Mouse (Mus musculus) forebrain, embryonic 16.5 days (tissue): ENCODE measurements around the gene H1fx. TPM values are rescaled to one million over a fixed set of nuclear protein-coding genes. Genes with fewer than 3 reads are reported as not detected.
A peak's percentile ranks its signal among the peaks of the same experiment; 100 is the strongest.
"Not testable (repeated sequence)": the region's sequence is repeated elsewhere in the genome, so short reads cannot be mapped to it uniquely, and the experiment has no call there.

Experiments used
- ATAC-seq: fragments of 200-750 bp; cut with Nextera tagmentation; 2 replicates; pipeline ENCODE4 v1.8.0; 2017; ENCODE audit warnings: mild to moderate bottlenecking, moderate library complexity
- H3K27ac ChIP-seq: fragments of 300-500 bp; sonication (generic); 2 replicates; pipeline ENCODE4 v1.5.1; 2014; ENCODE audit warnings: low read length, control low read depth
- H3K27me3 ChIP-seq: fragments of 300-500 bp; sonication (generic); replicated peaks from 2 replicates; pipeline ENCODE4 v1.6.1; 2014; ENCODE audit warnings: low read length; ENCODE audit not compliant: control insufficient read depth, insufficient read depth
- H3K36me3 ChIP-seq: fragments of 300-500 bp; sonication (generic); 2 replicates; pipeline ENCODE4 v1.6.1; 2014; ENCODE audit not compliant: control insufficient read depth, insufficient read depth
- H3K4me1 ChIP-seq: fragments of 300-500 bp; sonication (generic); replicated peaks from 2 replicates; pipeline ENCODE4 v1.6.1; 2014; ENCODE audit warnings: low read length; ENCODE audit not compliant: control insufficient read depth, insufficient read depth
- H3K4me2 ChIP-seq: fragments of 300-500 bp; sonication (generic); 2 replicates; pipeline ENCODE4 v1.6.1; 2014; ENCODE audit warnings: mild to moderate bottlenecking, low read length, control low read depth
- H3K4me3 ChIP-seq: fragments of 300-500 bp; sonication (generic); replicated peaks from 2 replicates; pipeline ENCODE4 v1.5.1; 2014; ENCODE audit warnings: mild to moderate bottlenecking, low read length, control low read depth
- H3K9ac ChIP-seq: fragments of 300-500 bp; sonication (generic); replicated peaks from 2 replicates; pipeline ENCODE4 v1.6.1; 2014; ENCODE audit warnings: low read depth, low read length, control low read depth
- H3K9me3 ChIP-seq: fragments of 300-500 bp; sonication (generic); 2 replicates; pipeline ENCODE4 v1.6.1; 2016; ENCODE audit warnings: low read length; ENCODE audit not compliant: control insufficient read depth
- WGBS: fragments of 180-500 bp; shearing (Covaris S2); extraction: QIAGEN DNeasy Blood & Tissue Kit; methylation state at CpG from one replicate; pipeline ENCODE4 v1.1.7; 2014; 5-methylcytosine and 5-hydroxymethylcytosine counted together
- polyA plus RNA-seq: library from polyadenylated mRNA; unstranded; fragments of >200 nt; fragmentation: Nextera tagmentation; extraction: Ambion mirVana; gene quantifications from 2 replicates; pipeline ENCODE4 v1.2.1, GENCODE M21; 2015

The H1fx gene
- polyA plus RNA-seq, 1 experiment from 2014 or later: 18.4 TPM

- not testable (repeated sequence) for H3K4me3 ChIP-seq, H3K27ac ChIP-seq, H3K9me3 ChIP-seq, H3K9ac ChIP-seq, H3K27me3 ChIP-seq, H3K4me1 ChIP-seq, ATAC-seq, H3K4me2 ChIP-seq
- 83% methylated on average over 1 of the region's 1 CpGs for WGBS
- peaks cover 13% of the 10 kb centered on the region for H3K36me3 ChIP-seq
Measured at GRCm38 (mm10) chr6:88011106-88011505, 29.7 kb upstream of the H1fx start.

DNA sequence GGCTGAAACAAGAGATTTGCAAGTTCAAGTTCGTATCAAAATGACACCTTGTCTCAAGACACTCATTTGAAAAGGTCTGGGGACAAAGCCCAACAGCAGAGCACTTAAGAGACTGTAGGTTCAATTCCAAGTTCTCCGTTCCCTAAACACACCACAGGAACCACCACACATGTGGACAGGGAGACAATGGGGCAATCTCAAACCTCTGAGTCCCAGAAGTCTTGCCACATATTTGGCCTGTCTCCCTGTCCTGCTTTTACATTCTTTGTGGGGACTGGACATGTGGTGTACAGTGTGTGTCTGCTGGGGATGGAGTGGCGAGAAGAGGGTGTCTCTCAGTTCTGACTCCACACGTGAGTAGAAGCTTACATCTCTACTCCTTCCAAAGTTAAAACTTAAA lies 27.8 kb upstream of the H1fx start:
- H3K27ac ChIP-seq: no peak overlapping the region
- no peak for ATAC-seq
- no peaks in the 10 kb centered on the region for H3K4me1 ChIP-seq
- H3K36me3 ChIP-seq: peaks cover 18% of the 10 kb centered on the region
- H3K4me3 ChIP-seq: no peak overlapping the region
- H3K9ac ChIP-seq: no peak overlapping the region
- H3K27me3 ChIP-seq: no peaks in the 10 kb centered on the region
- H3K9me3 ChIP-seq: no peaks in the 10 kb centered on the region
- 95% methylated on average over 4 of the region's 4 CpGs for WGBS
- H3K4me2 ChIP-seq: no peak overlapping the region

- WGBS: 92% methylated on average over 11 of the region's 14 CpGs
- H3K27ac ChIP-seq, H3K27me3 ChIP-seq, H3K9me3 ChIP-seq, ATAC-seq, H3K4me3 ChIP-seq, H3K4me2 ChIP-seq, H3K4me1 ChIP-seq, H3K9ac ChIP-seq: not testable (repeated sequence)
- H3K36me3 ChIP-seq: peaks cover 32% of the 10 kb centered on the region
Measured at GRCm38 (mm10) chr6:88004773-88005172, 23.3 kb upstream of the H1fx start.

DNA sequence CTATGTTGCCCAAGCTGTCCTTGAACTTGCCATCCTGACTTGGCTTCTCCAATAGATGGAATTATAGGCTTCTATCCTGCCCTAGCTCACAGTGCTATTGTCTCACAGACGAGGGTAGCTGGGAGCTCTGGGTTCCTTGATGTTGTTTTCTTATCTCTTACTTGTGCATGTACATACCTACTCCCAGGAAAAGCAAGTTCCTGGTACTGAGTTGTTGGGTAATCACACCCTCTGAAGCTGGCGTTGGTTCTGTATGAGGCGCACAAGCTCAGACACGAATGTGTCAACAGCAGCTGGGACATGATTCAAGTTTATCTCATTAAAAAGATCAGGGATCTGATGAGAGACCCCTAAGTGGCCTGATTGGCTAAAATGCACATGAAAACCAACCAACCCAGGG lies 22.0 kb upstream of the H1fx start:
- H3K36me3 ChIP-seq: peaks cover 25% of the 10 kb centered on the region
- 79% methylated on average over 4 of the region's 4 CpGs for WGBS
- H3K4me2 ChIP-seq: no peak overlapping the region
- no peak for ATAC-seq
- H3K27me3 ChIP-seq: no peaks in the 10 kb centered on the region
- no peak overlapping the region for H3K4me3 ChIP-seq
- no peak overlapping the region for H3K27ac ChIP-seq
- no peaks in the 10 kb centered on the region for H3K4me1 ChIP-seq
- no peaks in the 10 kb centered on the region for H3K9me3 ChIP-seq
- no peak overlapping the region for H3K9ac ChIP-seq

GRCm38 (mm10) chr6:87998358-87998757 lies 16.9 kb upstream of the H1fx start:
- H3K4me1 ChIP-seq: peaks cover 13% of the 10 kb centered on the region
- peaks cover 13% of the 10 kb centered on the region for H3K36me3 ChIP-seq
- no peaks in the 10 kb centered on the region for H3K27me3 ChIP-seq
- H3K27ac ChIP-seq: no peak overlapping the region
- H3K9me3 ChIP-seq: no peaks in the 10 kb centered on the region
- H3K4me3 ChIP-seq: no peak overlapping the region
- H3K4me2 ChIP-seq: no peak overlapping the region
- no peak for ATAC-seq
- H3K9ac ChIP-seq: no peak overlapping the region
- 81% methylated on average over 4 of the region's 4 CpGs for WGBS

DNA sequence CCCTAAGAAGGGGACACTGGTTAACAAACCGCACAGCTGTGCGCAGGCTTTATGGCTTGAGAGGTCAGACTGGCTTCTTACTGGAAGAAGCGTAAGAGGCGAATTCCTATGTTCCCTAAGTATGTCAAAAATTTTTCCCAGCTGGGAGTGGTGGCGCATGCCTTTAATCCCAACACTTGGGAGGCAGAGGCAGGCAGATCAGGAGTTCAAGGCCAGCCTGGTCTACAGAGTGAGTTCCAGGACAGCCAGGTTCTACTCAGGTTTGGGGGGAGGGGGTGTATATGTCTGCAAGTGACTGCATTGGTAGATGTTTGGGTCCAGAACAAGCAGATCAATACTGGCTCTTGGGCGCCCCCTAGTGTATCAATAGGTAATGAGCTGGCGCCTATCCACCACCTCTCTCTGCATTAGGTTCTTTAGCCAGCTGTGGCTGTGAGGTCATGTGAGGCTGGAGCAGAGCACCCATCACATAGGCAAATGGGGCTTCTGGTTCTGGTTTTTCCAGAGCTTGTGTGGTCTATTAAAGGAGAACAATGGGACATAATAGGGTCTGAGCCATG lies 16.3 kb upstream of the H1fx start:
- no peak overlapping the region for H3K4me2 ChIP-seq
- WGBS: 65% methylated on average over 7 of the region's 7 CpGs
- no peak overlapping the region for H3K27ac ChIP-seq
- H3K36me3 ChIP-seq: peaks cover 8% of the 10 kb centered on the region
- no peak overlapping the region for H3K4me3 ChIP-seq
- no peak overlapping the region for H3K9ac ChIP-seq
- peaks cover 16% of the 10 kb centered on the region for H3K4me1 ChIP-seq
- ATAC-seq: 0 out of 2 replicates have a peak, but pooled peaks have one; percentile 27
- no peaks in the 10 kb centered on the region for H3K9me3 ChIP-seq
- H3K27me3 ChIP-seq: no peaks in the 10 kb centered on the region

GRCm38 (mm10) chr6:87996606-87997005 lies 15.2 kb upstream of the H1fx start:
- Histone ChIP-seq H3K9ac (no peak overlapping the region), H3K4me2 (no peak overlapping the region), H3K9me3 (no peaks in the 10 kb centered on the region), H3K27me3 (no peaks in the 10 kb centered on the region), H3K27ac (no peak overlapping the region), H3K4me3 (no peak overlapping the region), H3K4me1 (peaks cover 23% of the 10 kb centered on the region), H3K36me3 (peaks cover 5% of the 10 kb centered on the region)
- WGBS: 89% methylated on average over 9 of the region's 9 CpGs
- no peak for ATAC-seq

- no peaks in the 10 kb centered on the region for H3K27me3 ChIP-seq
- peaks cover 2% of the 10 kb centered on the region for H3K36me3 ChIP-seq
- H3K4me3 ChIP-seq: no peak overlapping the region
- H3K4me2 ChIP-seq: no peak overlapping the region
- H3K27ac ChIP-seq: no peak overlapping the region
- peaks cover 23% of the 10 kb centered on the region for H3K4me1 ChIP-seq
- H3K9ac ChIP-seq: no peak overlapping the region
- 89% methylated on average over 4 of the region's 4 CpGs for WGBS
- no peaks in the 10 kb centered on the region for H3K9me3 ChIP-seq
- ATAC-seq: no peak
Measured at GRCm38 (mm10) chr6:87995519-87995918, 14.1 kb upstream of the H1fx start.

DNA sequence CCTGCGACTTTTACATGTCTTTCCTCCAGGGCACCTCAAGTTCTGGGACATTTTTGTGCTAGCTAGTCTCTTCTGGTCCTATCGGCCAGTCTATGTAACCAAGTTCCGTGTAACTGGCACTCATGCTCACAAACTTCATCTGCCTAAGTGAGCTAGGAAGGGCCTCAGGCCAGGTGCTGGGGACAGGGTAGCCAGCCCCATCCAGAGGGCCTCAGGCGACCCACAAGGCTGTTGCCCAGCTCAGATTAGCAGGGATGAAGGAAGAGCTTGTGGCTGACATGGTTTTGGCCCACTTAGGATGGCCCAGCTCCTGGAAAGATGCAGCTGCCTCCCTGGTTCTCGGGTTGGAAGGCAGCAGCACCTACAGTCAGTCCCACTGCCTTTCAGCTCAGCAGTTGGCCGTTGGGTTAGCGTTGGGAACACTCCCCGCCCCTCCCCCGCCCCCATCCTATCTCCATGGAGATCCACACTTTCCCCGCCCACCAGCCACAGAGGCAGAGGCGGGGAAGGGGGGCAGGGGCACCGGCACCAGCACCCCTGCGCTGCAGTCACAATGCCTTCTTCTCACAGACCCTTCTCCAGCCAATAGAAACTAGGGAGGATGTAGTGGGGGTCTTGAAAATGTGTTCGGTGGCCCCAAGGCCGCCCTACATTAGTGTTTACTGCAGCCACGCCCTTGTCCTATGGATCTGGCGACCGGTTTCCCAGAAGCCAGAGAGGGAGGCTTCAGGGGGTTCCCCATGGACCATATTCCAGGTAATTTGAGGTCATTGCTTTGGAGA lies 12.5 kb upstream of the H1fx start:
- peak; percentile 91 for ATAC-seq
- Histone ChIP-seq H3K27me3 (no peaks in the 10 kb centered on the region), H3K27ac (peak overlapping the region; percentile 75), H3K4me2 (peak overlapping the region; percentile 65), H3K9me3 (no peaks in the 10 kb centered on the region), H3K4me3 (peak overlapping the region; percentile 42), H3K36me3 (0 out of 2 replicates have a peak, but pooled peaks cover 2% of the 10 kb centered on the region), H3K4me1 (peaks cover 23% of the 10 kb centered on the region), H3K9ac (peak overlapping the region; percentile 57)
- 2% methylated on average over 18 of the region's 18 CpGs for WGBS
